In the genomic region with DNA sequence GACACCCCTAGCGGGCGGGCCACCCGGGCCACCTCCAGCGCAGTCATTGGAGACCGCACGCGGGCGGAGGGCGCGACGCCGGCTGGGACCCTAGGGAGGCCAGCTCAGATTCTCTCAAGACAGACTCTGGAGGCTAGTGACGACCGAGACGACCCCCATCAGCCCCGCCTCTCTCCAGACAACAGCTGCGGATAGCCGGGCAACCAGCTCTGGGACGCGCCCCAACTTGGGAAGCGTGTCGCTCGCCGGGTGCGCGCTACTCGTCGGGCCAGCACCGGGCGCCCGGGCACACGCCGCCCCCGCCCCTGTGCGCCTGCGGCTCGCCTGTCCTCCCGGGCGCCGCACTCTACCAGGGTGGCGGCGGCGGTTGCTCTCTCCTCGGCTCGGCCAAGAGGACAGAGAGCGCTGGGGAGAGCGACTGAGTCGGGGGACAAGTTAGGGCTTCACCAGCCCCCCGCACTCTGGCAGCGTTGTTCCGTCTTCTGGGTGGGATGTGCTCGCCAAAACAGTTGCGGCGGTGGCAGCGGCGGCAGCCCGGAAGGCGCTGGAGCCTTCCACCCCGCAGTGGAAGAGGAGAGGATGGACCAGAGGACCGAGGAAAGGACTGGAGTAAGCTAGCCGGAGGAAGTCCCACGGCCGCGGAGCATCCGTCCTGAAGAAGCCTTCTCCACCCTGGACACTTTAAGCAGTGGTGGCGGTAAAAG, we compare ENCODE assay signal across 8 mouse cellular contexts. TPM values are rescaled to one million over a fixed set of nuclear protein-coding genes. Genes with fewer than 3 reads are reported as not detected.
A peak's percentile ranks its signal among the peaks of the same experiment; 100 is the strongest.
DNase-seq lines count a peak whose midpoint lies in the region; ATAC-seq lines count a peak whose summit lies in the region.

No protein-coding gene starts in this region.

- no peaks in the 10 kb centered on the region for H3K9me3 ChIP-seq in intestine, embryonic 16.5 days (ENCODE audit: control insufficient read depth, low read length)
- no peaks in the 10 kb centered on the region for H3K9me3 ChIP-seq in stomach, embryonic 15.5 days

- H3K27me3 ChIP-seq in intestine, embryonic 16.5 days (replicated peaks; ENCODE audit: control insufficient read depth, insufficient read depth, low read length), result peaks cover 38% of the 10 kb centered on the region
- peaks cover 41% of the 10 kb centered on the region for H3K27me3 ChIP-seq in stomach, embryonic 15.5 days (replicated peaks)

- peak; percentile 73 for ATAC-seq in intestine, embryonic 16.5 days
- 0 out of 2 replicates have a peak, but pooled peaks have one; percentile 21 for ATAC-seq in megakaryocyte progenitor cell, adult 5-6 weeks (replicated peaks; ENCODE audit: poor library complexity)
- peak; percentile 54 for ATAC-seq in stomach, embryonic 15.5 days (ENCODE audit: insufficient read depth, low FRiP score, low read depth)

- under 1% methylated on average over 46 of the region's 66 CpGs for WGBS in intestine, embryonic 16.5 days
- under 1% methylated on average over 64 of the region's 66 CpGs for WGBS in stomach, embryonic 15.5 days

- H3K4me3 ChIP-seq in intestine, embryonic 16.5 days (ENCODE audit: low read length), result peak overlapping the region; percentile 58
- H3K4me3 ChIP-seq in stomach, embryonic 15.5 days (replicated peaks), result peak overlapping the region; percentile 54

- peak overlapping the region; percentile 46 for H3K9ac ChIP-seq in intestine, embryonic 16.5 days (ENCODE audit: low read depth, low read length)
- H3K9ac ChIP-seq in stomach, embryonic 15.5 days, result peak overlapping the region; percentile 7; the same call in 1 of the 2 replicates

- intact Hi-C loops in gastrocnemius, postnatal 14 days (cut with DNase I; ENCODE audit: low total_unique reads), result no loop called here

- H3K4me2 ChIP-seq in intestine, embryonic 16.5 days (ENCODE audit: low read depth, low read length), result peak overlapping the region; percentile 79
- H3K4me2 ChIP-seq in stomach, embryonic 15.5 days, result peak overlapping the region; percentile 94

- H3K4me1 ChIP-seq in intestine, embryonic 16.5 days (ENCODE audit: control insufficient read depth, insufficient read depth, low read length), result peaks cover 7% of the 10 kb centered on the region
- peaks cover 23% of the 10 kb centered on the region for H3K4me1 ChIP-seq in stomach, embryonic 15.5 days

- H3K36me3 ChIP-seq in intestine, embryonic 16.5 days (ENCODE audit: control insufficient read depth, insufficient read depth, low read length), result no peaks in the 10 kb centered on the region
- no peaks in the 10 kb centered on the region for H3K36me3 ChIP-seq in stomach, embryonic 15.5 days

- DNase-seq in thymus, postnatal 4 days, result peak; percentile 8
- no peak for DNase-seq in thymus, postnatal 0 days (ENCODE audit: low spot score)
- DNase-seq in embryo, embryonic 10 days (ENCODE audit: low spot score), result peak; percentile 64
- DNase-seq in gastrocnemius, postnatal 14 days, result peak; percentile 43
- no peak for DNase-seq in MN1 (ENCODE audit: low spot score)

- no peak overlapping the region for H3K27ac ChIP-seq in intestine, embryonic 16.5 days (ENCODE audit: low read length)
- no peak overlapping the region for H3K27ac ChIP-seq in stomach, embryonic 15.5 days

RNA-seq across cellular contexts. Expression of gene Trhde, which starts 0.5 kb away (rescaled TPM):
- 0.03 TPM in 1 of 2 replicates, not detected in the other for polyA plus RNA-seq in thymus, postnatal 0 days (2015; fragmentation: Nextera tagmentation; extraction: Ambion mirVana)
- total RNA-seq in gastrocnemius, postnatal 14 days (2021), result under 1 TPM; 0.40 to 0.66 TPM
- polyA plus RNA-seq in intestine, embryonic 16.5 days (2015; fragmentation: Nextera tagmentation; extraction: Ambion mirVana), result 0.27 and 0.32 TPM in 2 replicates
- total RNA-seq in megakaryocyte progenitor cell, adult 5-6 weeks (2015), result not detected in 2 replicates
- not detected in 2 replicates for total RNA-seq in megakaryocyte progenitor cell, adult 5-6 weeks (2017)
- polyA plus RNA-seq in stomach, embryonic 15.5 days (2015; fragmentation: Nextera tagmentation; extraction: Ambion mirVana), result 0.23 and 0.48 TPM in 2 replicates

Comparison
In these comparisons a context has a peak if more than half of its experiments do, and no peak if none do; other contexts are left out.
1. DNase-seq: peak in thymus, postnatal 4 days (single experiment), embryo, embryonic 10 days (single experiment) and gastrocnemius, postnatal 14 days (single experiment); none in thymus, postnatal 0 days (single experiment) and MN1 (single experiment).
2. ATAC-seq: peak in every context shown above with its lines; median percentile 73 in intestine, embryonic 16.5 days; 54 in stomach, embryonic 15.5 days; 21 in megakaryocyte progenitor cell, adult 5-6 weeks.